Mouse (Mus musculus): Measurements from ENCODE around the gene Ramp2. TPM values are rescaled to one million over a fixed set of nuclear protein-coding genes. Genes with fewer than 3 reads are reported as not detected.

Gene Ramp2
- total RNA-seq, 4 experiments from 2014 or later: 32.9 to 51.1 (median 37.6) TPM

DNA sequence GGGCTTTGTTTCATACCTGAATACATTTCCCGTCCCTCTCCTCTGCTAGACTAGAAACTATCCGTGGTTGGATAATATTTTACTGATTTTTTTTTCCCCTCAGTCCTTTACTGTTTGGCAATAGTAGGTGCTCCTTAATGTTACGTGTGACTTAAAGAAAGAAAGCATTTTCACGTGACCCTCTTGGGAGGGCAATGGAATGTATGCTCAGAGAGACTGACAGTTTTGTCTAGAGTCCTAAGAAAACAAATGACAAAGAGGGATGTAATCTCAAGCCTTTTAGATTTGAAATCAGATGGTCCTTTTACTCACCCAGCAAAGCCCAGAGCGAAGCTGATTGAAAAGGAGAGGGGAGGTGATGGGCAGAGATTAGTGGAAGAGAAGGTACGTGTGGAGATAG lies 20.1 kb downstream of the Ramp2 start:
- DNase-seq (ENCODE audit: low spot score in 2 of 2): no peak

DNA sequence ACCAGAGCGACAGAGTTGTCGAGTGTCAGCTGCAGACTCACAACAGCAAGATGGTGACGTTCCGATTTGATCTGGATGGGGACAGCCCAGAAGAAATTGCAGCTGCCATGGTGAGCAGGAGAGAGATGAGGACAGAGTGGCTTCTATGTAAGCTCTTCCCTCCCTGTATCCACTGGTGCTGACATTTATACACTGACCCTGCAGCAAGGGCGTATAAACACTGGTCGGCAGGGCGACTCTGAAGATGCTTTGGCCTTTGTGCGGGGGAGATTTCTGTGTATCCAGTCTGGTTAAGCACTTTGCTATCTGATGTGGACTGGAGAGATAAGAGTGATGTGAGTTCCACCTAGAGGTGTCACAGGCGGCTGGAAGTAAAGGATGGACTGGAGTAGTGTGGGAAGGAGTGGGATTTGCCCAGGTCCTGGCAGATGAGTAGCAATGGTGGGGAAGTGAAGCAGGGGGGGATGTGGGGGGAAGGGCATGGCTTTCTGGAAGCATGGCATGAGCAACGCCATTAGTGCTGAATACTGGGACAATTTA lies 23.8 kb downstream of the Ramp2 start:
- DNase-seq (ENCODE audit: low spot score in 2 of 2): no peak

GRCm38 (mm10) chr11:101272446-101272845 lies 26.6 kb downstream of the Ramp2 start:
- DNase-seq (ENCODE audit: low spot score in 2 of 2): no peak

DNA sequence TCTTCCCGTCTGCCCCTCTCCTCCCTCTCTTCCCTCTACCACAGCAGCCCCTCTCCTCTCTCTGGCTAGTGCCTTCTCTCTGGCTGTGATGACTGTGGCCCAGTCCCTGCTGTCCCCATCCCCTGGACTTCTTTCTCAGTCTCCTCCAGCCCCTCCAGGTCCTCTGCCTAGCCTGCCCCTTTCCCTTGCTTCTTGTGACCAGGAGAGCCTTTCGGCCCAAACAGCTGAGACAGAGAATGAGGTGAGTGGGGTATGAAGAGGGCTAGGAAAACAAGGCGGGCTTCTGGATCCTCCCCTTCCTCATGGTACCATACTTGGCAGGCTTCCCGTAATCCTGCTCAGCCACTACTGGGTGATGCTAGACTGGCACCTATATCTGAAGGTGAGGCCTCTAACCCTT lies 29.5 kb downstream of the Ramp2 start:
- no peak for DNase-seq (ENCODE audit: low spot score in 2 of 2)

DNA sequence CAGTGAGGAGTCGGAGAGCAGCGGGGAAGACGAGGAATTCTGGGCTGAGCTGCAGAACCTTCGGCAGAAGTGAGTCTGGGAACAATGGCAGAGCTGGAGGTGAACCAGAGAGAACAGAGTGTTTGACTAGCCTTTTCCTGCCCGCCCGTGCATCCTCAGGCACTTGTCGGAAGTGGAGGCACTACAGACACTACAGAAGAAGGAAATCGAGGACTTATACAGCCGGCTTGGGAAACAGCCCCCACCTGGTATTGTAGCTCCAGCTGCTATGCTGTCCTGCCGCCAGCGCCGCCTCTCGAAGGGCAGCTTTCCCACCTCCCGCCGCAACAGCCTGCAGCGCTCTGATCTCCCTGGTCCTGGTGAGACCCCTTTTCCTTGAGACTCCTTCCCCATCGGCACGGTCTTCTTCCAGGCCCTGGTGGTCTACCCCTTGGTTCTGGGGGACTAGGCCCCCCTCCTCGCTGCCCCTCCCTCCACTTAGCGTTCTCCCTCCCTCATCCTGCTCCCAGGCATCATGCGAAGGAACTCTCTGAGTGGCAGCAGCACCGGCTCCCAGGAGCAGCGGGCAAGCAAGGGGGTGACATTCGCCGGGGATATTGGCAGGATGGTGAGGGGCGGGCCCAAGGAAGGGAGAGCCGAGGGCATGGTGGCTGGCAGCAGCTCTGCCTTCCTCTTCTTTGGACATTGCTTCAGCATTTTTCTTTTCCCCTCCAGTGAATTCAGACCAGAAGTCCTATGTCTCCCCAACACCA lies 30.7 kb downstream of the Ramp2 start:
- no peak for DNase-seq (ENCODE audit: low spot score in 2 of 2)

- DNase-seq (ENCODE audit: low spot score in 2 of 2): no peak
Observed at GRCm38 (mm10) chr11:101277381-101278222, 31.8 kb downstream of the Ramp2 start.

- peak; percentile 60 to 81 for DNase-seq (ENCODE audit: low spot score in 2 of 2)
Observed at GRCm38 (mm10) chr11:101278223-101279192, 32.7 kb downstream of the Ramp2 start, which contains the start of the genes Cntd1 and Coa3. Gene Cntd1 (plus strand): TSS chr11:101279012. Gene Coa3 (minus strand): TSS chr11:101279114.

GRCm38 (mm10) chr11:101279193-101279569 lies 33.4 kb downstream of the Ramp2 start:
- DNase-seq (ENCODE audit: low spot score in 2 of 2): no peak

GRCm38 (mm10) chr11:101280837-101281236 lies 35.0 kb downstream of the Ramp2 start:
- DNase-seq (ENCODE audit: low spot score in 2 of 2): no peak

DNA sequence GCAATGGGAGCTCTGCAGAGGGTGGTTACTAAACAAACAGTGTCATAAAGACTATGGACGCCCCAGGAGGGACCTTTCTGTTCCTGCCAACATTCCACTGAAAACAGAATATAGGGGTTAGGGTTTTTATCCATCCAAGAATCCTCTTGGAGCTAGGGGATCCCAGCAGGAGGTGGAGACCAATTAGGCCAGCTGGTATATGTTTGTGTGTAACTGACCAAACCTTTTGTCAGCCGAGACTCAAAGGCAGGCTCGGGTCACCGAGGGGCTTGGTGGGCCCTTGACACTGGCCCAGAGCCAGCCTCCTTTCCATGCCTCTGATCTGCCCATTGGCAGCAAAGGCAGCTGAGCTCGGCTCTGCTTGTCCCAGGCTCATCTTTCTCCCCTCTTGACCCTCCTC lies 37.1 kb downstream of the Ramp2 start:
- DNase-seq (ENCODE audit: low spot score in 2 of 2): no peak

DNA sequence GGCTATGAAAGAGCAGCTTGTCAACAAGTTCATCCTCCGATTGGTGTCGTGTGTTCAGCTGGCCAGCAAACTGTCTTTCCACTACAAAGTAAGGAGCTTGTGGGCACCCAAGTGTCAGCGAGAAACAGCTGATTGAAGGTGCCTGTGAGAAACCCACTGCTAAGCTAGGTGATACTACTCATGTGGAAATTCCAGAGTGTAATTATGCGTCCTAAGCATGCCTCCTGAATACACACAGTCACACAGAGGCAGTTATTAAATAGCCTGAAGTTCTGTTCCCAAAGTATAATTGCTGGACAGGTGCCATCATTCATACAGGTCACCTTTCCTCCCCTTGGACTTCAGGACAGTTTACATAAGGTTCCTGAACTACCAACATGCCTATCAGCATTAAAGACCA lies 38.0 kb downstream of the Ramp2 start:
- DNase-seq (ENCODE audit: low spot score in 2 of 2): no peak

- DNase-seq (ENCODE audit: low spot score in 2 of 2): no peak
Observed at GRCm38 (mm10) chr11:101287306-101287705, 41.5 kb downstream of the Ramp2 start.

- DNase-seq (ENCODE audit: low spot score in 2 of 2): no peak
Observed at GRCm38 (mm10) chr11:101291231-101291630, 45.4 kb downstream of the Ramp2 start.

GRCm38 (mm10) chr11:101295191-101295590 lies 49.4 kb downstream of the Ramp2 start:
- no peak for DNase-seq (ENCODE audit: low spot score in 2 of 2)

GRCm38 (mm10) chr11:101300881-101301280 lies 55.1 kb downstream of the Ramp2 start:
- no peak for DNase-seq (ENCODE audit: low spot score in 2 of 2)

- DNase-seq (ENCODE audit: low spot score in 2 of 2): no peak
Observed at GRCm38 (mm10) chr11:101301299-101302003, 55.6 kb downstream of the Ramp2 start.

- DNase-seq (ENCODE audit: low spot score in 2 of 2): peak; percentile 91 to 96
Observed at GRCm38 (mm10) chr11:101302004-101302798, 56.4 kb downstream of the Ramp2 start, which contains the start of gene Becn1. Gene Becn1 (minus strand): TSS chr11:101302286.

DNA sequence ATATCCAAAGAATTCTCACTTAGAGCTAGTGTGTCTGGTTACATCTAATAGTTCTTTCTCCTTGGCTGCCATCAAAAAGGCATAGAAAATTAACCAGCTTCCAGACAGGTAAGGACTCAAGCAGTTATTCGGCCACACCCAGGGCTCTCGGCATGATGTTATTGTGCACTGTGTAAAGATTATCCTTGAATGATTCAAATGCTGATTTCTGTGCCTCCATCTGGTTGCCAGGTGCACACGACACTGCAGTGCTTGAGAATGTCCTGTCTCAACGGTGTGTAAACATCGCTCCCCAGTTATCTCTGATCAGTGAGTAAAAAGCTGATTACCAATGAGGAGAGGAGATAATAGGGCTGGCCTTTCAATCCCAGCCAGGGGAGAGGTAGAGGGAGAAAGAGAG lies 61.9 kb downstream of the Ramp2 start:
- no peak for DNase-seq (ENCODE audit: low spot score in 2 of 2)
